9 mouse cellular contexts compared by ENCODE assay signal in genomic region chr19:44757231-44757871, GRCm38 (mm10). TPM values are rescaled to one million over a fixed set of nuclear protein-coding genes. Genes with fewer than 3 reads are reported as not detected.
DNase-seq lines count a peak whose midpoint lies in the region; ATAC-seq and TF ChIP-seq lines count a peak whose summit lies in the region.
"Had no signal": no experiment of that assay in that cellular context is flagged by ENCODE, and none has a peak within 500 bp of the region (broad histone marks: within the 10 kb centered on the region; RNA-seq: fewer than 3 reads in every experiment).

No protein-coding gene starts in this region.

- no peaks in the 10 kb centered on the region for H3K36me3 ChIP-seq in E14TG2a.4 (ENCODE audit: insufficient read depth, low read length)
- H3K36me3 ChIP-seq in hindbrain, embryonic 13.5 days, result no peaks in the 10 kb centered on the region
- no peaks in the 10 kb centered on the region for H3K36me3 ChIP-seq in liver, embryonic 13.5 days

- DNase-seq in ZHBTc4 (ENCODE audit: low read depth, low spot score), result peak; percentile 71
- DNase-seq in liver, embryonic 13.5 days, result no peak
- no peak for DNase-seq in cerebellum, postnatal 14 days
- no peak for DNase-seq in left cerebral cortex, postnatal 36 days (ENCODE audit: low spot score in 2 of 2)
- DNase-seq in c-Kit-positive CD71-positive TER-119-positive erythroid progenitor cells, embryonic 14.5 days (ENCODE audit: low spot score), result no peak

- intact Hi-C loops in left cerebral cortex, postnatal 36 days (cut with DNase I), result loop anchor here (5.0 to 10.0 kb wide), 3 partner anchors 127 to 1150 kb away; no protein-coding TSS in a partner anchor

- H3K27me3 ChIP-seq in E14TG2a.4 (ENCODE audit: insufficient read depth, low read length), result peaks cover 99% of the 10 kb centered on the region
- H3K27me3 ChIP-seq in hindbrain, embryonic 13.5 days, result peaks cover 87% of the 10 kb centered on the region
- H3K27me3 ChIP-seq in liver, embryonic 13.5 days, result peaks cover 100% of the 10 kb centered on the region

- peak overlapping the region; percentile 94 for H3K27ac ChIP-seq in hindbrain, embryonic 13.5 days
- no peak overlapping the region for H3K27ac ChIP-seq in liver, embryonic 13.5 days
- H3K27ac ChIP-seq: liver, embryonic 14.5 days had no signal

- H3K4me2 ChIP-seq in hindbrain, embryonic 13.5 days, result peak overlapping the region; percentile 58
- H3K4me2 ChIP-seq in liver, embryonic 13.5 days, result peak overlapping the region; percentile 56

- under 1% methylated on average over 37 of the region's 38 CpGs for WGBS in hindbrain, embryonic 13.5 days
- under 1% methylated on average over 38 of the region's 38 CpGs for WGBS in liver, embryonic 13.5 days (ENCODE audit: insufficient replicate concordance)

- peaks cover 75% of the 10 kb centered on the region for H3K4me1 ChIP-seq in E14TG2a.4 (replicated peaks; ENCODE audit: low read depth, low read length)
- peaks cover 37% of the 10 kb centered on the region for H3K4me1 ChIP-seq in hindbrain, embryonic 13.5 days (replicated peaks)
- H3K4me1 ChIP-seq in liver, embryonic 13.5 days (replicated peaks), result peaks cover 10% of the 10 kb centered on the region

- ATAC-seq in hindbrain, embryonic 13.5 days (ENCODE audit: low FRiP score), result no peak
- ATAC-seq in liver, embryonic 13.5 days (ENCODE audit: low read depth), result no peak
- ATAC-seq in erythroid progenitor cell, adult 5-6 weeks (replicated peaks; ENCODE audit: low FRiP score, poor library complexity, severe bottlenecking), result no peak

- no peak for TF ChIP-seq CTCF in E14TG2a.4 (conservative IDR thresholded peaks at IDR 0.05; ENCODE audit: low read length)

- H3K9ac ChIP-seq in hindbrain, embryonic 13.5 days, result peak overlapping the region; percentile 85
- no peak overlapping the region for H3K9ac ChIP-seq in liver, embryonic 13.5 days
- H3K9ac ChIP-seq: liver, embryonic 14.5 days had no signal

- H3K4me3 ChIP-seq in E14TG2a.4 (replicated peaks; ENCODE audit: low read length), result peak overlapping the region; percentile 74
- H3K4me3 ChIP-seq in hindbrain, embryonic 13.5 days, result peak overlapping the region; percentile 54
- peak overlapping the region; percentile 38 for H3K4me3 ChIP-seq in liver, embryonic 13.5 days (replicated peaks)

- H3K9me3 ChIP-seq in E14TG2a.4 (ENCODE audit: low read length), result no peaks in the 10 kb centered on the region
- no peaks in the 10 kb centered on the region for H3K9me3 ChIP-seq in hindbrain, embryonic 13.5 days
- H3K9me3 ChIP-seq in liver, embryonic 13.5 days (replicated peaks), result no peaks in the 10 kb centered on the region

RNA-seq across cellular contexts. Expression of gene Pax2, which starts 1.5 kb away (rescaled TPM):
- polyA plus RNA-seq in hindbrain, embryonic 13.5 days (2015; fragmentation: Nextera tagmentation; extraction: Ambion mirVana), result 17.1 and 17.2 TPM in 2 replicates
- not detected in 2 replicates for polyA plus RNA-seq in liver, embryonic 13.5 days (2015; fragmentation: Nextera tagmentation; extraction: Ambion mirVana)
- total RNA-seq in erythroid progenitor cell, adult 5-6 weeks (2015; ENCODE audit: low replicate concordance), result not detected in 2 replicates
- total RNA-seq in erythroid progenitor cell, adult 5-6 weeks (2017; ENCODE audit: low replicate concordance), result not detected in 2 replicates
- under 1 TPM; 0.16 to 0.32 TPM for total RNA-seq in left cerebral cortex, postnatal 36 days (2021)
- polyA plus RNA-seq: liver, embryonic 14.5 days had no signal
